Mouse (Mus musculus) stomach, postnatal 0 days (tissue): Measurements from ENCODE around the gene Gm21974. TPM values are rescaled to one million over a fixed set of nuclear protein-coding genes. Genes with fewer than 3 reads are reported as not detected.
A peak's percentile ranks its signal among the peaks of the same experiment; 100 is the strongest.

Source experiments
- ATAC-seq: fragments of 200-750 bp; cut with Nextera tagmentation; 2 replicates; pipeline ENCODE4 v1.8.0; 2017; ENCODE audit not compliant: low FRiP score, low TSS enrichment
- DNase-seq: peaks from one replicate; pipeline ENCODE4 v3.0.0-alpha.2; 2016; ENCODE audit warnings: low spot score
- H3K27ac ChIP-seq: fragments of 300-500 bp; sonication (generic); replicated peaks from 2 replicates; pipeline ENCODE4 v1.5.1; 2014; ENCODE audit warnings: mild to moderate bottlenecking, control low read depth
- H3K27me3 ChIP-seq: fragments of 300-500 bp; sonication (generic); 2 replicates; pipeline ENCODE4 v1.6.1; 2014; ENCODE audit warnings: low read length; ENCODE audit not compliant: control insufficient read depth, insufficient read depth
- H3K36me3 ChIP-seq: fragments of 300-500 bp; sonication (generic); 2 replicates; pipeline ENCODE4 v1.6.1; 2014; ENCODE audit warnings: low read length, mixed read lengths; ENCODE audit not compliant: control insufficient read depth, insufficient read depth
- H3K4me1 ChIP-seq: fragments of 300-500 bp; sonication (generic); replicated peaks from 2 replicates; pipeline ENCODE4 v1.6.1; 2014; ENCODE audit warnings: antibody characterized with exemption; ENCODE audit not compliant: control insufficient read depth, insufficient read depth
- H3K4me2 ChIP-seq: fragments of 300-500 bp; sonication (generic); replicated peaks from 2 replicates; pipeline ENCODE4 v1.6.1; 2014; ENCODE audit warnings: low read depth, mild to moderate bottlenecking, control low read depth, moderate library complexity
- H3K4me3 ChIP-seq: fragments of 300-500 bp; sonication (generic); 2 replicates; pipeline ENCODE4 v1.5.1; 2014; ENCODE audit warnings: low read depth, low read length, control low read depth
- H3K9ac ChIP-seq: fragments of 300-500 bp; sonication (generic); 2 replicates; pipeline ENCODE4 v1.6.1; 2014; ENCODE audit warnings: mild to moderate bottlenecking, low read length, control low read depth, mixed read lengths
- H3K9me3 ChIP-seq: fragments of 300-500 bp; sonication (generic); 2 replicates; pipeline ENCODE4 v1.6.1; 2016; ENCODE audit warnings: low read length; ENCODE audit not compliant: control insufficient read depth
- CTCF ChIP-seq: IDR thresholded peaks from 2 replicates; pipeline ENCODE4 v1.5.1; 2016; ENCODE audit warnings: antibody characterized with exemption, low read depth, mild to moderate bottlenecking, moderate library complexity
- EP300 ChIP-seq: optimal IDR thresholded peaks from 2 replicates; pipeline ENCODE3; 2016; ENCODE audit warnings: antibody characterized with exemption
- WGBS: fragments of 180-500 bp; shearing (Covaris S2); extraction: QIAGEN DNeasy Blood & Tissue Kit; methylation state at CpG from one replicate; pipeline ENCODE4 v1.1.7; 2014; 5-methylcytosine and 5-hydroxymethylcytosine counted together
- polyA plus RNA-seq: library from polyadenylated mRNA; unstranded; fragments of >200 nt; fragmentation: Nextera tagmentation; extraction: Ambion mirVana; gene quantifications from 2 replicates; pipeline ENCODE4 v1.2.1, GENCODE M21; 2015

The Gm21974 gene
- polyA plus RNA-seq, 1 experiment from 2014 or later, result not detected

- TF ChIP-seq EP300 (no peak), CTCF (no peak)
- no peaks in the 10 kb centered on the region for H3K27me3 ChIP-seq
- WGBS, result 66% methylated on average over 5 of the region's 5 CpGs
- ATAC-seq (no peak), DNase-seq (no peak)
- peak overlapping the region; percentile 66 for H3K27ac ChIP-seq
- H3K4me2 ChIP-seq, result no peak overlapping the region
- no peak overlapping the region for H3K9ac ChIP-seq
- no peak overlapping the region for H3K4me3 ChIP-seq
- H3K4me1 ChIP-seq, result no peaks in the 10 kb centered on the region
- H3K36me3 ChIP-seq, result peaks cover 3% of the 10 kb centered on the region; the same call in 1 of the 2 replicates
- H3K9me3 ChIP-seq, result no peaks in the 10 kb centered on the region
Observed at GRCm38 (mm10) chr7:127923714-127924113, 28.5 kb upstream of the Gm21974 start.

- Histone ChIP-seq H3K4me2 (no peak overlapping the region), H3K9ac (no peak overlapping the region), H3K9me3 (no peaks in the 10 kb centered on the region), H3K36me3 (peaks cover 3% of the 10 kb centered on the region; the same call in 1 of the 2 replicates), H3K27ac (peak overlapping the region; percentile 66), H3K27me3 (no peaks in the 10 kb centered on the region), H3K4me3 (no peak overlapping the region), H3K4me1 (no peaks in the 10 kb centered on the region)
- TF ChIP-seq EP300 (no peak), CTCF (no peak)
- peak; percentile 35 for ATAC-seq
- WGBS, result 53% methylated on average over 6 of the region's 6 CpGs
- DNase-seq, result no peak
Observed at GRCm38 (mm10) chr7:127922451-127923275, 27.4 kb upstream of the Gm21974 start.

GRCm38 (mm10) chr7:127921516-127921915 lies 26.3 kb upstream of the Gm21974 start:
- Histone ChIP-seq H3K36me3 (peaks cover 3% of the 10 kb centered on the region; the same call in 1 of the 2 replicates), H3K4me2 (no peak overlapping the region), H3K9me3 (no peaks in the 10 kb centered on the region), H3K27me3 (no peaks in the 10 kb centered on the region), H3K4me1 (no peaks in the 10 kb centered on the region), H3K9ac (no peak overlapping the region), H3K27ac (no peak overlapping the region), H3K4me3 (no peak overlapping the region)
- DNase-seq (peak; percentile 75), ATAC-seq (no peak)
- TF ChIP-seq EP300 (no peak), CTCF (peak; percentile 72)
- 54% methylated on average over 7 of the region's 8 CpGs for WGBS

GRCm38 (mm10) chr7:127919290-127919689 lies 24.0 kb upstream of the Gm21974 start:
- H3K4me2 ChIP-seq, result no peak overlapping the region
- ATAC-seq, result no peak

GRCm38 (mm10) chr7:127918203-127918602 lies 22.9 kb upstream of the Gm21974 start:
- no peaks in the 10 kb centered on the region for H3K4me1 ChIP-seq
- no peak overlapping the region for H3K4me2 ChIP-seq
- H3K27me3 ChIP-seq, result no peaks in the 10 kb centered on the region
- WGBS, result 58% methylated on average over 3 of the region's 3 CpGs
- H3K36me3 ChIP-seq, result no peaks in the 10 kb centered on the region
- peak; percentile 75 for DNase-seq
- no peak overlapping the region for H3K9ac ChIP-seq
- TF ChIP-seq CTCF (peak; percentile 75), EP300 (no peak)
- H3K9me3 ChIP-seq, result no peaks in the 10 kb centered on the region
- H3K4me3 ChIP-seq, result no peak overlapping the region
- ATAC-seq, result no peak
- H3K27ac ChIP-seq, result no peak overlapping the region

More at GRCm38 (mm10) chr7:127919290-127919689, 24.0 kb upstream of the Gm21974 start:
- Histone ChIP-seq H3K4me1 (no peaks in the 10 kb centered on the region), H3K27me3 (no peaks in the 10 kb centered on the region), H3K27ac (no peak overlapping the region), H3K36me3 (no peaks in the 10 kb centered on the region; the same call in 1 of the 2 replicates), H3K9ac (no peak overlapping the region), H3K4me3 (no peak overlapping the region), H3K9me3 (no peaks in the 10 kb centered on the region)
- peak; percentile 59 for DNase-seq
- 76% methylated on average over 7 of the region's 7 CpGs for WGBS
- no peak for TF ChIP-seq EP300
- peak; percentile 64 for TF ChIP-seq CTCF

- TF ChIP-seq CTCF (no peak), EP300 (no peak)
- Histone ChIP-seq H3K27me3 (no peaks in the 10 kb centered on the region), H3K36me3 (no peaks in the 10 kb centered on the region), H3K4me2 (no peak overlapping the region), H3K9ac (no peak overlapping the region), H3K4me1 (no peaks in the 10 kb centered on the region), H3K27ac (no peak overlapping the region), H3K9me3 (no peaks in the 10 kb centered on the region), H3K4me3 (no peak overlapping the region)
- 79% methylated on average over 12 of the region's 12 CpGs for WGBS
- ATAC-seq, result no peak
- no peak for DNase-seq
Observed at GRCm38 (mm10) chr7:127915293-127915692, 20.0 kb upstream of the Gm21974 start.
